Mouse (Mus musculus) gastrocnemius, postnatal 36 days (tissue): Measurements from ENCODE around the gene Vav3. TPM values are rescaled to one million over a fixed set of nuclear protein-coding genes. Genes with fewer than 3 reads are reported as not detected.
A peak's percentile ranks its signal among the peaks of the same experiment; 100 is the strongest.

Experiments used
- DNase-seq, 2 experiments: peaks; one replicate each; pipeline ENCODE4 v3.0.0; 2022
- intact Hi-C: fragments of 180-260 bp; cut with DNase I; formaldehyde crosslinking; loops from one replicate; pipeline ENCODE4 v1.15.1; 2025
- total RNA-seq, 2 experiments: library from RNA; stranded (reverse); gene quantifications; 2 replicates each; pipeline ENCODE4 v1.2.3; 2021

Gene Vav3
- total RNA-seq, 2 experiments from 2014 or later, result 1.3 to 1.6 TPM

DNA sequence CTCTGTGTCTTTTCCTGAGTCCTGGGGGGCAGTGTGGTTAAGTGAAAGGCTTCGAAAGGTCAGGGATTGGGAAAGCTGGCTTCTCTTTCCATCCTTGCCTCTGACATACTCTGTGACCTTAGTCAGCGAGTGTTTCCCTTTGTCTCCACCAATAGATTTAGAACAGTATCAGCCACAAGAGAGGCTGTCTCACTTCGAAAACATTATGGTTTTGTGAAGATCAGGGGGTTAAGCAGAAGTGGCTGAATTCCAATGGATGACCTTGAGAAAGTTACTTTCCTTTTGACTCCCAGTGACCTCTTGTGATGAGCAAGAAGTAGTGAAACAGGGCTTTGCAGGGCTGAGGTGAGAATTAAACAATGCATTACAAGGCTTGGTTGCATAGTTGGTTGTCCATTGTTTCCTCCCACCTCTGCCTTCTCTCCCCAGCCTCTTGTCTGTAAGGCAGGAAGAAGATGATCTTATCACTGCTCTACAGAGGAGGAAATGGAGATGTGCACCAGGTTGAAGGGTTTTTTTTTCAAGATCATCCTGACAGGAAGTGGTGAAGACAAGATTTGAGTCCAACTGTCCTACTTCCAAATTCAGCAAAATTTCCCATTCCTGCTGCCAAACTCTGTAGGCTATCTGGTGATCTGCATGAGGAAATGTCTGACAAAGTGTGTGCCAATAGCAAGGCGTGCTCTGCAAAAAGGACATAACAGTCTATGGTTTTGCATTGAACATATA lies 11.7 kb downstream of the Vav3 start:
- no peak for DNase-seq

DNA sequence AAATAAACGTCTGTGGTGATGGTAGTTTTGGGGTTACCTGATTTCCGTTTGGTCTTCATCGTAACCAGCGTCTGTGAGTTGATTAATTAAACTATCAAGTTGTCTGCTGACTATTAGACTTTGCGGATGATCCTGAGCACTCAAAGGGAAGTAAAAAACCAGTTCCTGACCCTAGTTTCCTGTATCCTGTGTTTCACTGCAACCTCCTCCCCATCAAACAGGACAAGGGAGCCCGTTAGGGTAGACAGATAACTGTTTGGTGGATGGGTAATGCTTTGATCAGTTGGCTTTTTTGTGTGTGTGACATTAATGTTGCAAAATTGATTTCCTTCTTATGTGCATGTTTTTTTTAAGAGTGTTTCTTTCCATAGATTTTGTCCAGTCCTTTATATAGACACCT lies 12.2 kb downstream of the Vav3 start:
- DNase-seq, result no peak
- intact Hi-C loops, result no loop called here

More for the DNA sequence above, 11.7 kb downstream of the Vav3 start:
- intact Hi-C loops, result no loop called here

DNA sequence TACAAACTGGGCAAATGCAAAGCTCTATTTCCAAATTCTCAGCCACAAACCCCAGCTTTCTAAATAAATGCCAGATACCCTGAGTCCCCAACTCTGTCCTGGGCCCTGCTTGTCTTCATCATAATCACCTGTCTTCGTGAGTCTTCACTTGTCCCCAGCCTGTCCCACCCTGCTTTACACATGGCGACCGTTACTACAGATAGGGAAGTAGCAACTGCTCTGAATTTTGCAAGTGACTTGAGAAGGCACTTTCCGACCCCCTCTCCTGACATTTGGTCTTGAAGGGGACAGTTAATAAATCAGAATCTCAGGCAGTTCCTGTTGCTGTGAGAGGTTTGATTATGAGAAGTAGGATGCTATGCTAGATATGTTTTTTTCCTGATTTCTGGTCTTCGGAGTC lies 13.4 kb downstream of the Vav3 start:
- intact Hi-C loops, result no loop called here
- no peak for DNase-seq

DNA sequence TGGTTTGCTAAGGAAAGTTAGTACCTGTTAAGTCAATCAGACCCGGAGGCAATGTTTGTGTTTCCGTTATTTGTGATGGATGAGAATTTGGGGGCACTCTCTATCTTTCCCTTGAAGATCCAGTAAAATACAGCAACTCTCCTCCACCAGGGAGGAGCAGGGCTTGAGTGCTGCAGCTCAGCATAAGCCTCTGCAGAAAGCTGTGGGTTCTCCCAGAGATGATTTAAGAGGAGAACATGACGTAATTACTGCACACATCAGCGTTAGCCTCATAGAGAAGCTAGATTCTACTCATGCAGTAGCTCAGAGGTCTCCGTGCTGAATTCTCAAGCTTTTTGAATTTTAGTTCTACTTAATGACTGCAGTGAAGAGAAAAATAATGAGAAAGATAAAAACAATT lies 14.7 kb downstream of the Vav3 start:
- intact Hi-C loops, result no loop called here

DNA sequence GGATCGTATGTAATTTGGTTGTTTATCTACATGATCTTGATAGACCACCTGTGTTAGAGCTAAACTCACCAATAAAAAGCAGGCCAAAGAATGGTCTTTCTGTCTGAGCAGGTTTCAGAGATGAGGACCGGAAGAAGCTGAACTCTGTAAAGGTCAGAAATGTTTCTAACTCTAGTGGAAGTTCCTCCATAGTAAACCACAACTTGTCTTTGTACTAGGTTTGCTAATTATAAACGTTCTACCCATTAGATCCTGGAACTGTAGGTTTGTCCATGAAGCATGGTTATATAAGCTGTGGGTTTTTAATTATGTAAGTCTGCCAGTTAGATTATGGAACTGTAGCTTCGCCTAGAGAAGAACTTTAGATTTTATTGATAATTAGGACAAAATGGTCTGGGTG lies 20.3 kb downstream of the Vav3 start:
- no peak for DNase-seq
- intact Hi-C loops, result no loop called here

More for the DNA sequence above, 14.7 kb downstream of the Vav3 start:
- no peak for DNase-seq

DNA sequence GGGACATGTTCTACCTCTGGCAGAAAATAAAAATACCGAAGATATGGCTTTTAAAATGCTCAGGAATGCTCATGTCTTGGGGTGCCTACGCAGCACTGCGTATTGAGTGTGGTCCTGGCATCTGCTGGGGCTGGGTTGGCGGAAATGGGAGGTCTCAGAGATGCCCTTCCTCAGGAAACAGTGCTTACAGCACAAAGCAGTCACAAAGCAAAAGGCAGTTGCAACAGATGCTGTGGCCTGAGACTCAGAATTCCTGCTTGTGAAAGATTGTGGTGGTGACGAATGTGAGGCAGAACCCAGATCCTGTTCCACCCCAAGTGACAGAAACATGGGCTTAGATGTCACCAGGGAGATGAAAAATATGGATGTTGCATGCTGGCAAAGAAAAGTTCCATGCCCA lies 21.4 kb downstream of the Vav3 start:
- DNase-seq, result no peak
- intact Hi-C loops, result no loop called here

DNA sequence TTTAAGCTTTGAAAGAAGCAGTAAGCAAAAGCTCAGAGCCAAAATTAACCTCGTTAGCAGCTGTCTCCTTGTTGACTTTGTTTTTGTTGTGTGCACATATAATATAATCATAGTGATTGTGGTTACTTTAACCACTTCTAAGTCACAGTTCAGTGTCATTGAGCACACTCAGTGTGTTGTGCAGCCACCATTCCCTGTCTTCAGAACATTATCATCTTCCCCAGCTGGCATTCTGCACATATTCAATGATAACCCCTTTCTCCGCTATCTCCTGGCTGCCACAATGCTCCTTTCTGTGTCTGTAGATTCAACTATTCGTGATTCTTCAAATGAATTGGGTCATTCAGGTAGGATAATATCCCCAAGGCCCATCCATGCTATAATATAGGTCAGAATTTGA lies 21.9 kb downstream of the Vav3 start:
- DNase-seq, result no peak
- intact Hi-C loops, result no loop called here

DNA sequence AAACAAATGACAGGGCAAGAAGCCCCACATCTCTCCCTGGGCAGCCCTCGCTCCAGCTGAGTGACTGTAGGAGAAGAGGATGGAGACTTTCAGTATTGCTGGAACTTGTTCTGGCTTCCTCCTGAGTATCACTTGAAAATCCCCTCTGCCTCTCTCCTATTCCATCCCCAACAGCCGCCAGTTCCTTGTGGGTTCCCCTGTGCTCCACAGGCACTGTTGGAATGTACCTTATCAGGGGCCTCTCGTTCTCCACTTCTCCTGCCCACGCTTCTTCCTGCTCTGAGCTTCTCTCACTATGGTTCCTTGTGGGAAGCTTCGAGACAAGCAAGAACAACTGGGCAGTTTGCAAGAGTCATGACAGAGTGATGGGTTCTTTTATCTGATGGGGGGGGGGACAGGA lies 23.1 kb downstream of the Vav3 start:
- intact Hi-C loops, result no loop called here
- no peak for DNase-seq

DNA sequence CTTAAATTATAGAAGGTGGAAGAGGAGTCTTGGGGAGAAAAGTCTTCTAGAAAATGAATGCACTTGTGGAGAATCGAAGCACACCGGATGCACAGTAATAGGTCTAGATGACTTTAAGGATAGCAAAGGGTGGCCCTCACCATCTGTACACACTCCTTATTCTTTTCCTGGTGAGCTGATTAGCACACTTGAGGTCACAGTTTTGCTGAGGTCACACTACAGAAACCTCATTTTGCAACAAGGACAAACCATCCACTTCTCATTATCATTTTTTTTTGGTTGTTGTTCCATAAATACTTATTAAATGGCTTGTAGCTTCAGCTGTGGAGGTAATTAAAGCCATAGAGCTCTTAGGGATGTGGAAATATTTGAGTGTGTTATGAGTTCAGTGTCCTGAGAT lies 25.4 kb downstream of the Vav3 start:
- no peak for DNase-seq
- intact Hi-C loops, result no loop called here

DNA sequence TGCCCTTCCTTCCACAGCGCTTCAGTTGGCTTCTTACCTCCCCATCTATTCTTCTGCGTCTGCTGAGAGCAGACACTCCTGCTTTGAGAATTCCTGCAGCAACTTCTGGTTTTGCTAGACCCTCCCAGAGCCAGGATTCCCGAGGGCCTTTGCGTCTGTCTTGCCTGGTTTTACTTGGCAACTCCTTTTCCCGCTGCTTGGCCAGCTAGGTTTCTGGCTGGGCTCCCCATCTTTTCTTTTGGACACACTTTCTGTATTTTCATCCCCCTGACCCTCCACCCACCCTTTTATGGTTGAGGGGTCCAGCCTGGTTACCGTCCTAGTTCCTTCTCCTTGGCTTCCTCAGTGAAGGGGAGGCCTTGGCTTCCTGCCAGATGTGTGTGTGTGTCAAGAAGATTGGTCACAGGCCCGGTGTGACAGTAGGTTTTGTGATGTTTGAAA lies 26.0 kb downstream of the Vav3 start:
- intact Hi-C loops, result no loop called here

DNA sequence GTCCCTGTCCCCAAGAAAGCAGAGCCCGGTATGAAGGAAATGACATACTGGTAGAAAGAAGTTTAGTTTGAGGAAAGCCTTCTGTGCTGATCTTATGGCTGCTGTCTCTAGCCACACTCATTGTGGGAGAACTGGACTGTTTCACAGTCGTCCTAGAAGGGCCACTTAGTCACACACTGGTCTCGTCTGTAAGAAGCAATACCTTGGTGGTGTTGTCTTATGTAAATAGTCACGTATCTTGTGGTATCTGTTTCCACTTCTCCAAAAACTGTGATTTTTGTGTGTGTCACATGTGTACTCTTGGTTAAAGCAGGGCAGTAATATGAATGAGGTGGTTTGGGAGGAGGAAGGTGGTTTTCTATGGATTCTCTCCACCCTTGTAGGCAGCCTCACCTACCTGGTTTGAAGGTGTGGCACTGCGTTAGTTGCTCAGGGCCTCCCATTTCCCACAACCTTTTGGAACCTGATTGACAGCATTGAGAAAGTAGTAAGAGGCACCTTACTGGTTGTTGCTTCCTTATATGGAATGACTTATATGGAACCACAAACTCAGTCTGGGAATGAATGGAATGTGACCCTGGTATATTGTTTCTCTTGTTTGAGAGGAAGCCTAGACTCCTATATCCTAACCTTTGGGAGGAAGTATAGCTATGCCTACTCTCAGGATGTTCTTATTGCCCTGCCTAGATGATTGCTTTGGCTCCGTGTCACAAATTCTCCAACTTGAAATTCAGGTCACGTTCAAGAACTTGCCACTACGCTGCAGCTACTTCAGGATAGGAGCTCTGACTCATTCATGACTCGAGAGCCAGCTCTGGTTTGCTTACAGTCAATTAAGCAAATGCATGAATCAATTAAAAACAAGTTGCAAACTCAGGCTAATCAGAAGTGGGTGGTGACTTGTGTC lies 28.2 kb downstream of the Vav3 start:
- intact Hi-C loops, result no loop called here
- no peak for DNase-seq

More for the DNA sequence above, 26.0 kb downstream of the Vav3 start:
- peak; percentile 25 to 27 for DNase-seq

DNA sequence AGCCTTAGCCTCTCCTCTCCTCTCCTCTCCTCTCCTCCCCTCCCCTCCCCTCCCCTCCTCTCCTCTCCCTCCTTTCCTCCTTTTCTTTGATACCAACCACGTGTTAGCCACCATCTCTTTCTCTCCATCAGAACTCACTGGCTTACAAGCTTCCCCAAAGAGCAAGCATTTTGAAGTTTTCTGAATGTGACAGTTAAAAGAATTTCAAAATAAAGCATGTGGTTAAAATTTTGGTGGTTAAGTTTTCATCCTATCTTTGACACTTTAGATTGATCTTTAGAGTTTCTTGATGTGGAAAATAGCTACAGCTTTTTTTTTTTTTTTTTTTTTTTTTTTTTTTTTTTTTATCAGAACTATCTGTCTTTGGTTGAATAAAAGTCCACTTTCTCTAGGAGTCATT lies 31.1 kb downstream of the Vav3 start:
- no peak for DNase-seq
- intact Hi-C loops, result no loop called here

DNA sequence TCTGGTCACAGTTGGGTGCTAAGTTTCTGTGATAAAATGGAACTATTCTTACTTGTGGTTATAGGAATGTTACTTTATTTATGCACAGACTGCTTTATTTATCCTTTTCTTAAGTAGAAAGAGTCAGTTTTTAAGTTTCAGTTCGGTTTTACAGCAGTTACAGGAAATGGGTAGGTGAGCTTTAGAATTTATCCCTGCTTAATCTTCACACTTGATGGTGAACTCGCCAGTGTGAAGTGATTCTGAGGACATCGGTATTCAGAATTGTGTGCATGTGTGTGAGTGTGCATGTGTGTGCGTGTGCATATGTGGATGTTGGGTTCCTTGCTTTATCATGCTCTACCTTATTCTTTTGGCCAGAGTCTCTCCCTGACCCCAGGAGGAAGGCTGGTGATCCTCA lies 32.2 kb downstream of the Vav3 start:
- no peak for DNase-seq
- intact Hi-C loops, result no loop called here

DNA sequence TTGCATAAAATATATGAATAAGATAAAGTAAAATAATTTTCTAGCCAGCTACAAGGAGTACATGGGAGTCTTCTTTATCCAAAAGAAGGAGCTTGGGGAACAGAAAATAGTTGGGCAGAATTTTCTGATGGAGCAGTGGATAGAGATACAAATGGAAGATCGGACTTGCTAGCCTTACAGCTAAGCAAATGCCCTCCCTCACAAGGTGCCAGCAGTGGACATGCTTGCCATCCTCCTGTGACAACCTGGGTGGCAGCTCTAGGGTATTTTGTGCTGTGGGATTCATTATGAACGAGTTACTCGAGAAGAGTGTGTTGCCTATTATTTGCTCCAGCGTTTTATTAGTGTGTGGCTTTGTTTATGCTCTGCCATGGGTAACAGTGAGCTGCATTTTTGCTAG lies 37.8 kb downstream of the Vav3 start:
- intact Hi-C loops, result no loop called here
- no peak for DNase-seq

DNA sequence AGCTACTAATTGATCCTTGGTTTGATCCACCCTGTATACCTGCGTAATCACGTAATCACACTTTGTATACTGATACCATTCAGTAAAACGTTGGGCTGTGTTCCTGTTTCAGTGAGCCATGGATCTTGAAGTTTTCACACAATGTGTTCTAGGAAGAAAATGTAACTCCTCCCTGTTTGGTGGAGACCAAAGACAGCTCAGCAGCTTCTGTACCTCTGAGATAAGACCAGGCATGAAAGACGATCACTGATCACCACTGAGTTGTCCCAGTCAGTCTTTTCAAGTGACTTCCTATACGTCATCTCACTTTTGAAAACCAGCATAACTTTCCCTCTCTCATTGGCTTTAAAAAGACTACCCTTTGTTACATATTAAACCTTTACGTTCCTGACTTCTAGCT lies 38.2 kb downstream of the Vav3 start:
- intact Hi-C loops, result no loop called here
- no peak for DNase-seq

DNA sequence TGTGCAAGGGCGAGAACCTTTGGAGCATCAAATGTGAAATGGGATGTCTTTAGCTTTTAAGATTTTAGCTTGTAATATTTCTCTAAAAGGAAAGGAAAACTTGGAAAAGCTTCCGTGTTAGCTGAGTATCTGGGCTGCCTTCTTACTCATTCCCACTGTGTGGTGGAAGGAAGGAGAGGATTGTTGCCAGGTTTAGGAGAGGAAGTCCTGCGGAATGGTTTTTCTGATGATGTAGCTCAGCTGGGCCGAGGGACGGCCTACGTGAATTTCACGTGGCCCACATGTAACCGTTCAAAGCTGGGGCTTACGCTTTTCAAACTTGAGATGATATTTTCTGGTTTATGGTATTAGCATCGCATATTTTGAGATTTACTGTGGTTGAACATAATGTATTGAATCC lies 48.3 kb downstream of the Vav3 start:
- intact Hi-C loops, result no loop called here
- DNase-seq, result no peak

DNA sequence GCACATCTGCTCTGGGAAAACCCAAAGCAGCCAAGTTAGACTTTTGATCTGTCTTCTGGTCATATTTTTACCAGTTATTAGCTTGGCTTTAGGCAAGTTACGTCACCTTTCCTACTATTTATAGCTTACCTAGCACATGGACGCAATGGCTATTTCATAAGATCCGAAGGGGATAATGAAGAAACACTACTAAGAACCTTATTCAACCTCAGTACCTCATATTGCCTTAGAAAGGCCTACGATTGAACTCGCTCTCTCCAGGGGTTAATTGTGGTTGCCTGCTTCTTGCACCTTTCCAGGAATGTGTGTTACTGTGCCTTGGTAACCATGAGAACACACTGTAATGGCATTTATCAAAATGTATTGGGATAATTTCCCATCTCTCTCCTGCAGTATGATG lies 61.1 kb downstream of the Vav3 start:
- DNase-seq, result no peak
- intact Hi-C loops, result no loop called here

DNA sequence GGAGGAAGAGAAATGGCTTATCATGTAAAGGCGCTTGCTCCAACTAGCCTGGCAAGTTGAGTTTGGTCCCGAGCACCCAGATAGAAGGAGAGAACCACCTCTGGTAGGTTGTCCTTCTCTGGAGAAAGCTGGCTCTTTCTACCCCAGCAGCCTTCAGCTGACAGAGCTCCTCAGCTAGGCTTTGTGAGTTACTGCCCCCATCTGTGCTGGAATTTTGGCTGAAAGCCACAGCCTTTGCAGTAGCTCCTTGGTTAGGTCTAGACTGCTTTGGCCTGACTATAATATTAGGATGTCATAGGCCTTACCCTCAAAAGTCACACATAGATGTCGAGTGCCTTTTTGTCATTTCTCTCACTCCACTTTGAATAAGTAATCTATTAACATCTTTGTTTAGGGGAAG lies 70.8 kb downstream of the Vav3 start:
- intact Hi-C loops, result no loop called here
- no peak for DNase-seq

DNA sequence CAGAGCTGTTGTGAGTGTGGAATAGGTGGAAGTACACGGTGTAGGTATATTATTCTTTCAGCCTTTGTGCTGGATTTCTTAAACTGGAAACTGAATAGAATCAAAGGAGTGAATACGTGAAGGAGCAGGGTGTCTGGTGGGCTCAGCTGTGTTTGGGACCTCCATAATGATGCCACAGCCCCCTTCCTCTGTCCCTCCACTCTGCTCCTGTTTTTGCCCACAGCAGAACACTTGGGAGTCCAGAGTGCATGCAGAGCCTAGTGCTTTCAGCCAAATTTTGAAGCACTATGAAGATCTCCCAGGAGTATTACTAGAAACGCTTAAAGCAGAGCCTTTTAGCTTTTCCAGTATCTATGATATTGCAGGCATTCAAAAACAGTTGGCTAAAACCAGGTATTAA lies 80.0 kb downstream of the Vav3 start:
- DNase-seq, result no peak
- intact Hi-C loops, result no loop called here

DNA sequence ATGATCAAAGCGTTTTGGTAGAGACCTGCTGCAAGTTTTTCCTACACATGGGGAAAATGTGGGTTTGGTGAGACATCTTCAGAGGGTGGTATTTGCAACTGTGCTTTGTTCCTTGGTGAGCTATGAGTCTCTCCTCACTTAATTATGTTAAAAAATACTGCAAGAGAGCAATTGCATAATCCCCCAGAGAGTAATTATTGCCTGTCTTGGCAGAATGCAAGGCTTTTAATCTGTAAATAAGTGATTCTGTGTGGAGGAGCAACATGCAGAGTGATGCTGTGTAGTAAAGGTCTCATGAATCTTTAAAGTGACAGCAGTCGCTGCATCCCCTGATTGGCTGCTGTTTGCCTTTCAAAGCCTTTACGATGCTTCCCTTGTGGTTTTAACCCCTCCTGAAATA lies 80.6 kb downstream of the Vav3 start:
- intact Hi-C loops, result no loop called here
- DNase-seq, result no peak

DNA sequence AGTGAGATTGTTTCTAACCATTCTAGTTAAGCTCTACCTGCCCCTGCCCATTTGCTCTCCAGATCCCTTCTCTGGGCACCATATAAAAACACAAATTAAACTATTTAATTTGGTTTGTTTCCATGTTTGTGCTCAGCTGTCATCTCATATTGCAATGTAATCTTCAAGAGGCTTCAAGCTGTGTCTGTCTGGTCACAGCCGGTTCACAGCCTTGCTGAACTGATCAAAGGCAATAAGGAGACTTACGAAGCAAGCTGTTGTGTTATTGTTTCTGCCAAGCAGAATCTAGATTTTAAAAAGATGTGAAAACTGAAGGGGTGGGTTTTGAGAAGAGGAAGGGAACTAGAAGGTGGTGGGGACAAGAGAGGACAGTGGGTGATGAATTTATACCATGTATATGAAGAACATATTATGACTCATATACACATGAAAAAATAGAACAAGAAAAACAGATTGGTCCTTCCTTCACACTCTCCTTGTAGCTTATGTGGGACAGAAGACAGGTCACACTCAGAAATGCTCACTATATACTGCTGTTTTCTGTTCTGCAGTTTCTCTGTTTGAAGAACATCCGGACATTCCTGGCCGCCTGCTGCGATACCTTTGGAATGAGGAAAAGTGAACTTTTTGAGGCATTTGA lies 83.1 kb downstream of the Vav3 start:
- DNase-seq, result no peak
- intact Hi-C loops, result no loop called here
